Mouse (Mus musculus): ENCODE results near the gene Sult5a1. TPM values are rescaled to one million over a fixed set of nuclear protein-coding genes. Genes with fewer than 3 reads are reported as not detected.

Gene Sult5a1
- polyA plus RNA-seq, 1 experiment from 2014 or later: 2.3 TPM

DNA sequence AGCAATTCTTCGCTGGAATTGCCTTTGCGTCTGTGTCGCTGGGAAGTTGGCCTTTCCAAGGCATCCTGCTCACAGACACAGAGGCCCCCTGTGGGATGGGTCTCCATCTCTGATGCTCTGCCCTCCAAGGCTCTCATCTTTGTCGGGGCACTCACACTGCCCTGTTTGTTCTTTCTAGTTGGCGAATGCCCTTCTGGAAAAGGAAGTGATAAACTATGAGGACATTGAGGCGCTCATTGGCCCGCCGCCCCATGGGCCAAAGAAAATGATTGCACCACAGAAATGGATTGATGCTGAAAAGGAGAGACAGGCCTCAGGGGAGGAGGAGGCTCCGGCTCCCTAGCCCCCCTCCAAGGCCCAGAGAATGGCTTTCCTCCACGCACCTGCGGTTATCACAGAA lies 60.9 kb downstream of the Sult5a1 start:
- Histone ChIP-seq H3K27ac (replicated peaks) (no peak overlapping the region), H3K4me3 (no peak overlapping the region), H3K9me3 (no peaks in the 10 kb centered on the region), H3K27me3 (no peaks in the 10 kb centered on the region), H3K4me1 (peaks cover 3% of the 10 kb centered on the region; the same call in 1 of the 2 replicates), H3K9ac (replicated peaks) (no peak overlapping the region), H3K36me3 (peaks cover 47% of the 10 kb centered on the region), H3K4me2 (replicated peaks) (no peak overlapping the region)
- ATAC-seq (ENCODE audit: low FRiP score, low read depth): no peak
- WGBS: 94% methylated on average over 11 of the region's 11 CpGs

Small RNA genes within 50 kb of the gene (microRNA-seq; reads per million reads assigned to microRNA genes)
- gene Mir7079: not detected
- gene Mir7080: not detected

Other genes with a start within 250 kb of the Sult5a1 start
- 64.9 and 66.5 TPM in 2 replicates for gene Ankrd11, start 116.0 kb downstream of the Sult5a1 start, polyA plus RNA-seq (2016; fragmentation: Nextera tagmentation; extraction: Ambion mirVana)
- 58.7 and 67.9 TPM in 2 replicates for gene Spg7, start 95.4 kb downstream of the Sult5a1 start, polyA plus RNA-seq (2016; fragmentation: Nextera tagmentation; extraction: Ambion mirVana)
- gene Rpl13, start 56.0 kb downstream of the Sult5a1 start, polyA plus RNA-seq (2016; fragmentation: Nextera tagmentation; extraction: Ambion mirVana): 1,023 and 1,075 TPM in 2 replicates
- gene Cpne7, start 40.9 kb downstream of the Sult5a1 start, polyA plus RNA-seq (2016; fragmentation: Nextera tagmentation; extraction: Ambion mirVana): 0.45 and 0.60 TPM in 2 replicates
- gene Dpep1, start 27.9 kb upstream of the Sult5a1 start, polyA plus RNA-seq (2016; fragmentation: Nextera tagmentation; extraction: Ambion mirVana): 0.56 TPM in 2 replicates
- gene Chmp1a, start 54.4 kb upstream of the Sult5a1 start, polyA plus RNA-seq (2016; fragmentation: Nextera tagmentation; extraction: Ambion mirVana): 158 and 171 TPM in 2 replicates
- 5.9 and 6.5 TPM in 2 replicates for gene Spata33, start 54.5 kb upstream of the Sult5a1 start, polyA plus RNA-seq (2016; fragmentation: Nextera tagmentation; extraction: Ambion mirVana)
- 34.1 and 35.6 TPM in 2 replicates for gene Cdk10, start 66.5 kb upstream of the Sult5a1 start, polyA plus RNA-seq (2016; fragmentation: Nextera tagmentation; extraction: Ambion mirVana)
- 2.4 and 2.8 TPM in 2 replicates for gene Spata2l, start 77.9 kb upstream of the Sult5a1 start, polyA plus RNA-seq (2016; fragmentation: Nextera tagmentation; extraction: Ambion mirVana)
- 28.2 and 29.3 TPM in 2 replicates for gene Zfp276, start 95.9 kb upstream of the Sult5a1 start, polyA plus RNA-seq (2016; fragmentation: Nextera tagmentation; extraction: Ambion mirVana)
- gene Vps9d1, start 96.0 kb upstream of the Sult5a1 start, polyA plus RNA-seq (2016; fragmentation: Nextera tagmentation; extraction: Ambion mirVana): 39.3 and 43.7 TPM in 2 replicates
- 29.6 and 31.6 TPM in 2 replicates for gene Fanca, start 160.3 kb upstream of the Sult5a1 start, polyA plus RNA-seq (2016; fragmentation: Nextera tagmentation; extraction: Ambion mirVana)
- gene Spire2, start 174.4 kb upstream of the Sult5a1 start, polyA plus RNA-seq (2016; fragmentation: Nextera tagmentation; extraction: Ambion mirVana): 27.7 and 28.6 TPM in 2 replicates
- gene Tcf25, start 215.4 kb upstream of the Sult5a1 start, polyA plus RNA-seq (2016; fragmentation: Nextera tagmentation; extraction: Ambion mirVana): 202 and 232 TPM in 2 replicates
- gene Mc1r, start 248.8 kb upstream of the Sult5a1 start, polyA plus RNA-seq (2016; fragmentation: Nextera tagmentation; extraction: Ambion mirVana): 0.09 and 0.24 TPM in 2 replicates

All from midbrain, embryonic 12.5 days (tissue).